Mouse (Mus musculus) testis, adult 2 months (tissue): ENCODE data around the gene Hist1h2bf. TPM values are rescaled to one million over a fixed set of nuclear protein-coding genes. Genes with fewer than 3 reads are reported as not detected.
A peak's percentile ranks its signal among the peaks of the same experiment; 100 is the strongest.
"Not testable (repeated sequence)": the region's sequence is repeated elsewhere in the genome, so short reads cannot be mapped to it uniquely, and the experiment has no call there.

Experiments used
- H3K27ac ChIP-seq: fragments of 200-500 bp; 2 replicates; pipeline ENCODE4 v1.5.1; 2012; ENCODE audit warnings: low read depth, low read length; ENCODE audit not compliant: control insufficient read depth, insufficient read depth
- H3K27me3 ChIP-seq: fragments of 200-500 bp; 2 replicates; pipeline ENCODE4 v1.6.1; 2012; ENCODE audit warnings: mild to moderate bottlenecking, low read length, moderate library complexity; ENCODE audit not compliant: control insufficient read depth, insufficient read depth
- H3K36me3 ChIP-seq: fragments of 200-500 bp; 2 replicates; pipeline ENCODE4 v1.6.1; 2012; ENCODE audit warnings: mild to moderate bottlenecking, low read length; ENCODE audit not compliant: control insufficient read depth, insufficient read depth
- H3K4me1 ChIP-seq: fragments of 200-500 bp; 2 replicates; pipeline ENCODE4 v1.6.1; 2012; ENCODE audit warnings: low read length; ENCODE audit not compliant: control insufficient read depth, insufficient read depth
- H3K4me3 ChIP-seq: fragments of 200-500 bp; 2 replicates; pipeline ENCODE4 v1.5.1; 2012; ENCODE audit warnings: low read depth, mild to moderate bottlenecking, low read length, moderate library complexity, mixed read lengths; ENCODE audit not compliant: control insufficient read depth
- CTCF ChIP-seq: fragments of 200-500 bp; IDR thresholded peaks from 2 replicates; pipeline ENCODE4 v1.5.1; 2012; ENCODE audit warnings: low read depth, mild to moderate bottlenecking, inconsistent platforms, low read length, moderate library complexity; ENCODE audit not compliant: control insufficient read depth, insufficient read depth, insufficient replicate concordance
- POLR2A ChIP-seq: fragments of 200-500 bp; IDR thresholded peaks from 2 replicates; pipeline ENCODE4 v1.6.1; 2012; ENCODE audit warnings: low read depth, mild to moderate bottlenecking, inconsistent platforms, low read length, moderate library complexity; ENCODE audit not compliant: control insufficient read depth
- polyA plus RNA-seq: library from polyadenylated mRNA; depleted of rRNA; stranded (reverse); fragments of >200 nt; gene quantifications from 2 replicates; pipeline ENCODE4 v1.2.3, GENCODE M21; 2012

Hist1h2bf gene
- polyA plus RNA-seq, 1 experiment, result 0.98 TPM

DNA sequence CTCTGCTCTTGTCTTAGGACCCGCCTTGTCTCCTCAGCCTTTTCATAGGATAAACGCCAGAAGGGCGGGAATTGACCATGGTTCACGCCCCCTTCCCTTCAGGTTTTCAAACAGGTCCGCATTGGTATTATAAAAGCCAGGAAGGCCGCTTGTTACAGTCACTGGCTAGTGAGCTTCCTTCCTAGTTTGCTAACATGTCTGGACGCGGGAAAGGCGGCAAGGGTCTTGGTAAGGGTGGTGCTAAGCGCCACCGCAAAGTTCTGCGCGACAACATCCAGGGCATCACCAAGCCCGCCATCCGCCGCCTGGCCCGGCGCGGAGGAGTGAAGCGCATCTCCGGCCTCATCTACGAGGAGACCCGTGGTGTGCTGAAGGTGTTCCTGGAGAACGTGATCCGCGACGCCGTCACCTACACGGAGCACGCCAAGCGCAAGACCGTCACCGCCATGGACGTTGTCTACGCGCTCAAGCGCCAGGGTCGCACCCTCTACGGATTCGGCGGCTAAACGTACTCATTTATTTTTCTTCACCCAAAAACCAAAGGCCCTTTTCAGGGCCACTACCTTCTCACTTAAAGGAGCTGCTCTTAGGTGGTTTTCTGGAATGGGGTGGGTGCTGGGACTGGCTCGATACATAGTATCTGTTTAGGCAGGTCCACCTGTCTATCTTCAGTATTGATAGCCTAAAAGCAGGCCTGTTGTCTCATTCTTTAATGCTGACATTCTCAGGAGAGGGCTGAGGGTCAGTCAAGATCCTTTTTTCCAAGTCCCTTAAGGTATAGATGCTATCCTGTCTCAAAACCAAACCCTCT lies 7.6 kb upstream of the Hist1h2bf start, which contains the start of gene Hist1h4d:
TSS of gene Hist1h4d (plus strand) at position 191 of the 811 bp plus-strand sequence.
- Histone ChIP-seq H3K27ac (no peak within 1 kb of the TSS; the same call in 1 of the 2 replicates), H3K4me1 (peaks cover 7% of the 10 kb centered on the region; the same call in 1 of the 2 replicates), H3K36me3 (no peaks in the 10 kb centered on the region)

DNA sequence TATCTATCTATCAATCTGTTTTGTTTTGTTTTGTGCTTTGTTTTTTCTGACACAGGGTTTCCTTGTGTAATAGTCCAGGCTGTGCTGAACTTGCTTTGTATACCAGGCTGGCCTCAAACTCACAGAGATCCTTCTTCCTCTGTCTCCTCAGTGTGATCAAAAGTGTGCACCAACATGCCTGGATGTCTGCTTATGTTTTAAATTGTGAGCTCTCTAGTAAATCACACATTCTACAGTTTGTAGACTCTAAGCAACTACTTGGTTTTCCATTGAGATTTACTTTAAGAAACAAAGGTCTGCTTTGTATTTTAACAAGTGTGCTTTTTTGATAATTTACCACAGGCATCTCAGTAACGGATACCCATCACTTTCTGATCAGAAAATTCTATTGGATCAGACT lies 3.8 kb upstream of the Hist1h2bf start:
- Histone ChIP-seq H3K4me3 (no peak overlapping the region), H3K4me1 (peaks cover 6% of the 10 kb centered on the region), H3K27ac (no peak overlapping the region), H3K27me3 (no peaks in the 10 kb centered on the region; the same call in 1 of the 2 replicates), H3K36me3 (no peaks in the 10 kb centered on the region)
- TF ChIP-seq CTCF (no peak), POLR2A (no peak)

More for the DNA sequence above, 7.6 kb upstream of the Hist1h2bf start, which contains the start of gene Hist1h4d:
- H3K4me3 ChIP-seq, result peak within 1 kb of the TSS; percentile 60
- no peak for TF ChIP-seq CTCF
- TF ChIP-seq POLR2A, result peak; percentile 96
- no peaks in the 10 kb centered on the region; the same call in 1 of the 2 replicates for H3K27me3 ChIP-seq

DNA sequence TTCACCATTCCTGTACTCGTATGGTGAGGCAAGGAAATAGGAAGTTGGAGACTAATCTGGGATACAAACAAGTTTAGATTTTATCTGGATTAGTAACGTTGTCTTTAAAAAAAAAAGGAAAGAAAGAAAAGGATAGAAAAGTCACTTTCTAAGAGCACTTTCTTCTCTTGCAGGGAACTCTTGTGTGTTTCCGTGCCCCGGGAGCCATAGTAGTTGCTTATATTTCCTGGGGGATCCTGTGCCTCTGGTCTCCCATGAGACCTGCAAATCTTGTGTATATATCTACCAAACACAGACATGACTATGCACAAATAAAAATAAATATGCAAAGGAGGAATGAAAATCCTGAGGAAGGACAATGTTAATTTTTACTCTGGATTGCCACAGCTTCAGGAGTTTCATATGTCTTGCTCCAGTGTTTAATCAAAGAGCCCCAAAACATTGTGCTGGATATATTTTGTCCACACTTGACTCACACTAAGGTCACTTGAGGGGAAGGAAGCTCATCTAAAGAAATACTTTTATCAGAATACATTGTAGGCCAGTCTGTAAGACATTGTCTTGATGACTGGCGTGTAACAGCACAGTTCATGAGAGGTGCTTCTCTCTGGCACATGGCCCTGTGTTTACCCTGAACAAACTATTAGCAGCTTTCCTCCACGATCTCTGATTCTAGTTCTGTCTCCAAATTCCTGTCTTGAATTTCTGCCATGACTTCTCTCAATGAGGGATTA lies 3.1 kb upstream of the Hist1h2bf start:
- Histone ChIP-seq H3K4me3 (no peak overlapping the region), H3K4me1 (peaks cover 6% of the 10 kb centered on the region), H3K36me3 (no peaks in the 10 kb centered on the region), H3K27ac (no peak overlapping the region), H3K27me3 (no peaks in the 10 kb centered on the region; the same call in 1 of the 2 replicates)
- TF ChIP-seq POLR2A (no peak), CTCF (no peak)

DNA sequence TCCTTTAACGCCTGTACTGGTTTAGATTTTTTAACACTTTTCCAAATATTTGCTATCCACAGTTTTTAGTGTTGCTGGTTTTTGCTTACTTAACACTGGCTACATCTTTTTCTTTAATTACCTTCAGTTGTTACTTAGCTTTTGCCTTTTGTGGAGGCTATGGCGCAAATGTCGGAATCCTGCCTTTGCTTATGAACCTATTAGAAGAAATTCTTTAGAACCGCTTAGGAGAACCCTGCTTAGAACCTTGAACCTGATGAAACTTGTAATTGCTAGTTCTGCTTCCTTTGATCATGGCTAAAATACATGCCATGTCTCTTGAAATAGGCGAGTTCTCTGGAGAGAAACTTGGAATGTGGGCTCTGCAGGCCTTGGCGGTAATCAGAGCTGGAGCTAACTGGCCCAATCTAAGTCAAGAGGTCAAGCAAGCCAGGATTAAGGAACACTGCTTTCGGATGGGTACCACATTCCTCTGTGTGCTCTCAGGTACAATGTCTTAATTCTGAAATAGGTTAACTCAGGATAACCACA lies 2.4 kb upstream of the Hist1h2bf start:
- Histone ChIP-seq H3K36me3 (no peaks in the 10 kb centered on the region), H3K27ac (no peak overlapping the region), H3K4me1 (peaks cover 6% of the 10 kb centered on the region), H3K27me3 (no peaks in the 10 kb centered on the region; the same call in 1 of the 2 replicates), H3K4me3 (no peak overlapping the region)
- no peak for TF ChIP-seq CTCF
- no peak for TF ChIP-seq POLR2A

DNA sequence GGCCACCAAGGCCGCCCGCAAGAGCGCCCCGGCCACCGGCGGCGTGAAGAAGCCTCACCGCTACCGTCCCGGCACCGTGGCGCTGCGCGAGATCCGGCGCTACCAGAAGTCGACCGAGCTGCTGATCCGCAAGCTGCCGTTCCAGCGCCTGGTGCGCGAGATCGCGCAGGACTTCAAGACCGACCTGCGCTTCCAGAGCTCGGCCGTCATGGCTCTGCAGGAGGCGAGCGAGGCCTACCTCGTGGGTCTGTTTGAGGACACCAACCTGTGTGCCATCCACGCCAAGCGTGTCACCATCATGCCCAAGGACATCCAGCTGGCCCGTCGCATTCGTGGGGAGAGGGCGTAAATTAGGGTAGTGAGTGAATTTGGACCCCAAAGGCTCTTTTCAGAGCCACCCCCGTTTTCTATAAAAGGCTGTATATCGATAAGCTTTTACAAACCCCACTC lies 1.9 kb upstream of the Hist1h2bf start:
- not testable (repeated sequence) for H3K4me1 ChIP-seq, H3K27ac ChIP-seq, H3K36me3 ChIP-seq, H3K27me3 ChIP-seq
- peak overlapping the region; percentile 47 for H3K4me3 ChIP-seq

DNA sequence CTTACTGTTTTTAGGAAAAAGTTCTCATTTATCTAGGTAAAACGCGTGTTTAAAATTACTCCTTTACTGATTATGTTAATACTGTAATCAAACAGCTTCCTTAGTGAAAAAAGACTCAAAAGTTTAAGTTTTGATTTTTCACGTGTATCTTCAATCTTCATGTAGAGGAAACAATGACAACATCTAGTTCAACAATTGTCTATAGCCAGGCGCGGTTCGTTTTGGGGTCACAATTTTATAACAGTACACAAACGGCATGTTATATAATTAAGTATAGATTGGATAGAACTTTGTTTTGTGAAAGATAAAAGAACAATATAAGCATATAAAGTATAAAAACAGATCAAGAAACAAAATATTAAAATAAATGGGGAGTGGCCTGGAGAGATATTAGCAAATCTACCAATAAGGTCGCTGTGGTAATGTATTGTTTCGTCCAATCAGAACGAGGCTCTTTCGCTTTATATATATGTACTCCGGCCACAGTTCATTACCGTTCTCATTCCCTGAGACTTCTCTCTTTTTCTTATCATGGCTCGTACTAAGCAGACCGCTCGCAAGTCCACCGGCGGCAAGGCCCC lies 1.4 kb upstream of the Hist1h2bf start, which contains the start of gene Hist1h3d:
TSS of gene Hist1h3d (plus strand) at position 493 of the 581 bp plus-strand sequence.
- Histone ChIP-seq H3K27me3 (no peaks in the 10 kb centered on the region; the same call in 1 of the 2 replicates), H3K27ac (0 out of 2 replicates have a peak within 1 kb of the TSS, but pooled peaks have one; percentile 29), H3K4me1 (peaks cover 4% of the 10 kb centered on the region), H3K36me3 (no peaks in the 10 kb centered on the region), H3K4me3 (peak within 1 kb of the TSS; percentile 47)
- TF ChIP-seq CTCF (no peak), POLR2A (no peak)

DNA sequence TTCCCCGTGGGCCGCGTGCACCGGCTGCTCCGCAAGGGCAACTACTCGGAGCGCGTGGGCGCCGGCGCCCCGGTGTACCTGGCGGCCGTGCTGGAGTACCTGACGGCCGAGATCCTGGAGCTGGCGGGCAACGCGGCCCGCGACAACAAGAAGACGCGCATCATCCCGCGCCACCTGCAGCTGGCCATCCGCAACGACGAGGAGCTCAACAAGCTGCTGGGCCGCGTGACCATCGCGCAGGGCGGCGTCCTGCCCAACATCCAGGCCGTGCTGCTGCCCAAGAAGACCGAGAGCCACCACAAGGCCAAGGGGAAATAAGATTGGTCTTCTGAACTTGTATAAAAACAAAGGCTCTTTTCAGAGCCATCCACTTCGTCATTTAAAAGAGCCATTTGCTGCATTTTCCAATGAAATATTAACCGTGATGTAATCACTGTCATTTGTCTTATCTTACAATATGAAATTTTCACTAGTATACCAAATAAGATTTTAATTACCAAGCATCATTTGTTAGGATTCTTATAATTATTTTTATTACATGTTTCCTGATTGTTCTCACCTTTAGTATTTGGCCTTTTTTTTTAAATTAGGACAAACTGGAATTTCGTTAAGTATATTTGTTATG lies 662 bp upstream of the Hist1h2bf start:
- not testable (repeated sequence) for H3K4me1 ChIP-seq, H3K27me3 ChIP-seq, H3K36me3 ChIP-seq
- peak overlapping the region; percentile 59 for H3K4me3 ChIP-seq
- H3K27ac ChIP-seq, result 0 out of 2 replicates have a peak overlapping the region, but pooled peaks have one; percentile 53

DNA sequence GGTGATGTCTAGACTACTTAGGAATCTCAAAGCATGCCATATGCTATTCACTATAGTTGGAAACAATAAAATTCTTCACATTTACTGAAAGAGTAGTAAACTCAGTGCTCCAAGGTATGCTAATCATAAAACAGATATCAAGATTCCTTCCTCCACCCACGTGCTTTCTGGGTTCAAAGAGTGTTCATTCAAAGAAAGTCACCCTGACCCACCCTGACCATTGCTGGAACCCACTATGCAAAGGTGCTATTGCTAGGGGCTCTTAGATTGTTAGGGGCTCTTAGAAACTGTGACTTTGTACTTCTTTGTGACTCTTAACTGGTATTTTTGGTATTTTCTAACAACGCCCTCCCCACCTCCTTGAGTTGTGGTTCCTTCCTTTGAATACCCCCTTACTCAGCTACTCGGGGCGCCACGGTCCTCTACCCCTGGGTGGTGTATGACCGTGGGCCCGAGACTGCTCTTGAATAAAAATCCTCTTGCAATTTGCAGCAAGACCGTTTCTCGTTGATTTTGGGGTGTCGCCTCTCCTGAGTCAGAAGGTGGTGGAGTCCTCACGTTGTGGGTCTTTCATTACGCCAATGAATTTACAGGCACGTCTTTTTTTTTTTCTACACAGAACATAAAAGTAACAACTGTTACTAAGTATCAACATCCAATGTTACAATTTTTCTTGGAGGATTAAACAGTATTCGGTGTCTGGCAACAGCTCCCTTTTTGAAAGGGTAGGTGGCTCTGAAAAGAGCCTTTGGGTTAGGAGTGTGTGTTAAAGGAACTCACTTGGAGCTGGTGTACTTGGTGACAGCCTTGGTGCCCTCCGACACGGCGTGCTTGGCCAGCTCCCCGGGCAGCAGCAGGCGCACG lies 730 bp downstream of the Hist1h2bf start:
- not testable (repeated sequence) for H3K36me3 ChIP-seq, H3K27me3 ChIP-seq, H3K4me3 ChIP-seq, H3K27ac ChIP-seq, H3K4me1 ChIP-seq
